Mouse (Mus musculus) embryo, embryonic 9.5 days (tissue): ENCODE results near the gene Olfr782.
"Not testable (repeated sequence)": the region's sequence is repeated elsewhere in the genome, so short reads cannot be mapped to it uniquely, and the experiment has no call there.

ENCODE experiments used
- DNase-seq: peaks from one replicate; pipeline ENCODE4 v3.0.0-alpha.2; 2017; ENCODE audit errors: extremely low spot score

Gene Olfr782

DNA sequence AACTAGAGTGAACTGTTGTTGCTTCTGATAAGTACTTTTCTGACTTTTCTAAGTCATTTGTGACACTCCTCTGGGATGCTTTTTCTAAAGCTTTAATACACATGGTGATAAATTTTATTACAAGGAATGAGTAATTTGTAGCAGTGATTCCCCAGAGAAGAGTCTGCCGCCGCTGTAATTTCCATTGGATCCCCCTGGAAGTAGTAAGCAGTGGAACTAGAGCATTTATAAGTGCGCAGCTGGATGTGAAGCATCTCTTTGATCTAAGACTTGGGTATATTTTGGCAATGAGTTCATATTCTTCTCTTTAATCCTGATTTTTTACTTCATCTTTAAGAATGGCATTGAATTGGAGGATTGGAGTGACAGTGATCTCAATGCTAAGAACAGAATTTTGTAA, at the start of gene Olfr782:
TSS of gene Olfr782 (plus strand) at position 301 of the 400 bp plus-strand sequence.
- no peak for DNase-seq

DNA sequence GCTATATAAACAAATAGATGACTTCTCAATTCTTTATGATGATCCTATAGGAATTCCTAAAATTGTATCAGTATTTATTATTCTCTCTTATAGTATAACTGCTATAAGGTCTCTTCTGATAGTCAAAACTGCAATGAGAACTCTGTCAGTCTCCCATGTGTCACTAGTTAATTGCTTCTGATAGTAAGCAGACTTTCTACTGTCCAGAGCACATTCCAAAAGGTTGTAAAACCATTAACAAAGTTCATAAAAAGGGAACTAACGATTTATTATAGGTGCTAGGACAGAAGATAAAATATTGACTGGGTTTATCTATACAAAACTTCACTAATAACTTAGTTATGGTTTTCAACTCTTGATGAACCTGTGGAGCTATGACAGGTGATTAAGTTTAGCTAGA, 35.7 kb upstream of the Olfr782 start:
- not testable (repeated sequence) for DNase-seq

DNA sequence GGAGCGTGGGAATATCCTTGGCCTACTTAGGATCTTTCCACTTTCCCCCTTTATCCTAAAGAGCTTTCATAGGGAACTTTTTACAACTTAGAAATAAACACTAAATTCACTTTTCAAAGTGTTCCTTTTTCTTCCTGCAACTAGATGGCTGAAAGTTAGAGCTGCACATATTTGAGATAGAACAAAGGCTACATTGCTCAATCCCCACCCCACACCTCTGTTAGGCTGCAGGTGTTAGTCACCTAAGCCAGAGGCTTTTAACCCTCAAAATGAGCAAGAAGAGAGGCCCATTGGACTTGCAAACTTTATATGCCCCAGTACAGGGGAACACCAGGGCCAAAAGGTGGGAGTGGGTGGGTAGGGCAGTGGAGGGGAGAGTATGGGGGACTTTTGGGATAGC, 35.1 kb upstream of the Olfr782 start:
- not testable (repeated sequence) for DNase-seq

DNA sequence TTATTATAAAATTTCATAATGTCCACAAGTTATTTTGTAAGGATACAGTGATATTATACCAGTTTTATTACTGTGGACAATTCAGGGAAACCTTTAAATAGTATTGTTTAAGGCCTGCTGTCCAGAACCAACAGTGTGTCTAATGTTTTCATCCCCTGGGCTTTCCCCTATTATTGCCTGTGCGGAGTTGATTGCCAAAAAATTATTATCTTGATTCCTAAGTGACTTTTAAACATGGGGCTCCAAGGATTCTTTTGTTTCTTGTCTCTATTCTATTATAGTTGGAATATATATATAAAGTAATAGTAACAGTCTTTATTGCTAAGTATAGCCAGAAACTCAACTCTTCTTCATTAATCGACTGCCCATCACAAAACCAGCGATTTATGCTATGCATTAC, 30.8 kb upstream of the Olfr782 start, which contains the start of gene Olfr780:
TSS of gene Olfr780 (plus strand) at position 301 of the 400 bp plus-strand sequence.
- DNase-seq, result no peak

DNA sequence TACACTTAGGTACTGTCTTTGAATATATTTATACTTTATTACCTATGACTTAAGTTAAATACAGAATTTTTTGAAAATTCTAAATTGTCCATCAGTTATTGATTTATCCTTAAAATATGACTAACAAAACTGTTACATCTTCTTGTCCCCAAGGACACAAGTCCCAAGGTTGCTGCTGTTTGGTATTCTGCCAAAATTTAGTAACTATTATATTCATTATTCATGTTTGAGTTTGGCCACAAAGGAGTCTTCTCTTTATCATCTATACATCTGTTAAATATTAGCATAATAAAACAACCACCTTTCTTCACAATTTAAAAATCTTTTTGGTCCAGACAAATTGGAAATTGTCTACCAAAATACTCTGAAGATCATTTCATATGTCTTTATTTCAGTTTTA, 20.1 kb upstream of the Olfr782 start, which contains the start of gene Olfr781:
TSS of gene Olfr781 (plus strand) at position 301 of the 400 bp plus-strand sequence.
- DNase-seq, result no peak

DNA sequence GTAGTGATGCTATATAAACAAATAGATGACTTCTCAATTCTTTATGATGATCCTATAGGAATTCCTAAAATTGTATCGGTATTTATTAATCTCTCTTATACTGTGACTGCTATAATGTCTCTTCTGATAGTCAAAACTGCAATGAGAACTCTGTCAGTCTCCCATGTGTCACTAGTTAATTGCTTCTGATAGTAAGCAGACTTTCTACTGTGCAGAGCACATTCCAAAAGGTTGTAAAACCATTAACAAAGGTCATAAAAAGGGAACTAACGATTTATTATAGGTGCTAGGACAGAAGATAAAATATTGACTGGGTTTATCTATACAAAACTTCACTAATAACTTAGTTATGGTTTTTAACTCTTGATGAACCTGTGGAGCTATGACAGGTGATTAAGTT, 3.8 kb downstream of the Olfr782 start:
- not testable (repeated sequence) for DNase-seq

DNA sequence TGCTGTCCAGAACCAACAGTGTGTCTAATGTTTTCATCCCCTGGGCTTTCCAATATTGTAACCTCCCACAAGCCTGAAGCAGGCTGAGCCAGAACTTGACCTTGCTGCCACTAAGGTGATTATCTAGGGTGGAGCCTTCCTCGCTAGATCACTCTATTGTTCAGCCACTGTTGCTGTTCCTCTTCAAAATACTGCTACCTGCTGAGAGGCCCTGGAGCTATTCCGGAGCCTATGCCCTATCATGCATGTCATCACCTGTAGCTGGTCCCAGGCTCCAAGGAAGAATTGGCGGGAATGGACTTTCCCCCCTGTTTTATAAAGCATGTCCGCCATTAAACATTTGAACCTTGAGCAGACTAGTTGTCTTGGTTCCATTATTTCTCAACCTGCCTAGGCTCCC, 7.8 kb downstream of the Olfr782 start:
- DNase-seq, result not testable (repeated sequence)

DNA sequence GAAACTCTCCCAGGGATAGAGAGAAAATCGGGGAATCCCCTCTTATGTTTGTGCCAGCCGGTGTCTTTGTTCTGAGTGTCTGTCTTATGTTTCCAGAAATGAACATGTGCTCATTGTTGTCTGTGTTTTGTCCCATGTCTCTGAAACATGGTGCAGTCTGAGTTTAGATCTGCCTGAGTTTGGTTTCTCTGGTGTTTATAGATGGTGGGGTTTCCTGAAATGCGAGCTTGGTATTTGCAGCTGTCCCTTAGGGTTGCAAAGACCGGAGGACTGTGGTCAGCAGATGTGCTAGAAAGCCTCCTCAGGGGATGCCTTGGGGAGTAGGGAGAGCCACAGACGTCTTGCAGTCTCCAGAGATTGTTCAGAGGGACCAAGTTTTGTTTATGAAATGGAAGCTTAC, 8.7 kb downstream of the Olfr782 start:
- no peak for DNase-seq

DNA sequence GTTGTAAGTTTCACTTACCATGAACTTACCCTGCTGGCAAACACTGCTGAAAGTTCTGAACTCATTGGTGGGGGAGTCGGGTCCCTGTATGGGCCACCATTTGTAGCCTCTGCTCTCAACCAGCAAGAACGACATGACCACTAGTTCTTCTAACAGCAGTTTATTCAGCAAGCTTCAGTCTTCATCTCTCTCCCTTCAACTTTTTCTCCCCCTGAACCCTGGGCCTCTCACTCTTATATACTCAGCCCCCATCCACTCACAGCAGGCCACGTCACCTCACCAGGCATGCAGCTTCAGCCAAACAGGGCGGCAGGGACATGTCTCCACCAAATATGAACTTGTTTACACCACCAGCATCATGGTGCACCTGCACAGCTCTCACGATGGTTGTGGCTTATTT, 25.4 kb downstream of the Olfr782 start:
- not testable (repeated sequence) for DNase-seq

DNA sequence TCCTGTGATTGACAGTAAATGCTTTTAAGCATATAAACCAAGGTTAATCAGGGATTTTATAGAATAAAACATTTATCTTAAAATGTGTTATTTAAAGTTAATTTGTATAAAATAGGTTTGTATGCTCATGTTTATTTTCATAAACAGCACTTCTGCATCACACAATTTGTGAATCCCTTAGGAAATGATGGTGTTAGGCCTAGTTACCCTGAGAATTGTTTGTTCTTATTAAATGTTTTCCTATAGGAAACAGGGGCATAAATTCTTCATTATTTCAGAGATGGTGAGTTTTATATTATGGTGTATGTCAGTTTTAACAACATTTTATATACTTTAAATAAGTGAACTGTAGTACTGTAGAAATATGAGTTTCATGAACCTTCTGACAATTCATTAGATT, 35.1 kb downstream of the Olfr782 start, which contains the start of gene Olfr784:
TSS of gene Olfr784 (plus strand) at position 301 of the 400 bp plus-strand sequence.
- no peak for DNase-seq

DNA sequence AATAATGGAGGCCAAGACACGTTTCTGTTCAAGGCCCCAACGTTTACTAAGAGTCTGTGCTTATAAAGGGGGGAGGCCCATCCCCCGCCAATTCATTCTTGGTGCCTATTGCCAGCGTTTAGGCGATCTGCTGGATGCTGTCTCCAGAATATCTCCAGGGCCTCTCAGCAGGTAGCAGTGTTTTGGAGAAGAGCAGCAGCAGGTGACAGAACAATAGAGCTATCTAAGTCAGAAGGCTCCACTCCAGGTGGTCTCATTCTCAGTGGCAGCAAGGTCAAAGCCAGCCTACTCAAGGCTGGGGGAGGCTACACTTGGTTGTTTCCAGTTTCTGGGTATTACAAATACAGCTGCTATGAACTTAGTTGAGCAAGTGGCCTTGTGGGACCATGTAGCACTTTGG, 52.2 kb downstream of the Olfr782 start:
- DNase-seq, result no peak
